Mouse (Mus musculus): ENCODE data around the gene Plxdc2. TPM values are rescaled to one million over a fixed set of nuclear protein-coding genes. Genes with fewer than 3 reads are reported as not detected.
"Not testable (repeated sequence)": the region's sequence is repeated elsewhere in the genome, so short reads cannot be mapped to it uniquely, and the experiment has no call there.

Plxdc2 gene
- polyA plus RNA-seq, 1 experiment from 2014 or later = 3.1 TPM

GRCm38 (mm10) chr2:16709885-16710284, 353.8 kb downstream of the Plxdc2 start:
- Histone ChIP-seq H3K4me2 (no peak overlapping the region), H3K4me1 (no peaks in the 10 kb centered on the region), H3K4me3 (no peak overlapping the region), H3K27me3 (replicated peaks) (no peaks in the 10 kb centered on the region), H3K36me3 (no peaks in the 10 kb centered on the region), H3K9me3 (replicated peaks) (no peaks in the 10 kb centered on the region), H3K9ac (no peak overlapping the region), H3K27ac (no peak overlapping the region)
- WGBS (ENCODE audit: insufficient replicate concordance) = 55% methylated on average over 6 of the region's 6 CpGs
- ATAC-seq = no peak

- no peaks in the 10 kb centered on the region for H3K9me3 ChIP-seq (replicated peaks)
- 64% methylated on average over 5 of the region's 5 CpGs for WGBS (ENCODE audit: insufficient replicate concordance)
- no peak for ATAC-seq
- H3K27ac ChIP-seq = no peak overlapping the region
- H3K27me3 ChIP-seq (replicated peaks) = no peaks in the 10 kb centered on the region
- H3K9ac ChIP-seq = no peak overlapping the region
- H3K36me3 ChIP-seq = no peaks in the 10 kb centered on the region
- H3K4me2 ChIP-seq = no peak overlapping the region
- H3K4me1 ChIP-seq = no peaks in the 10 kb centered on the region
- no peak overlapping the region for H3K4me3 ChIP-seq
Measured at GRCm38 (mm10) chr2:16731033-16731432, 374.9 kb downstream of the Plxdc2 start.

DNA sequence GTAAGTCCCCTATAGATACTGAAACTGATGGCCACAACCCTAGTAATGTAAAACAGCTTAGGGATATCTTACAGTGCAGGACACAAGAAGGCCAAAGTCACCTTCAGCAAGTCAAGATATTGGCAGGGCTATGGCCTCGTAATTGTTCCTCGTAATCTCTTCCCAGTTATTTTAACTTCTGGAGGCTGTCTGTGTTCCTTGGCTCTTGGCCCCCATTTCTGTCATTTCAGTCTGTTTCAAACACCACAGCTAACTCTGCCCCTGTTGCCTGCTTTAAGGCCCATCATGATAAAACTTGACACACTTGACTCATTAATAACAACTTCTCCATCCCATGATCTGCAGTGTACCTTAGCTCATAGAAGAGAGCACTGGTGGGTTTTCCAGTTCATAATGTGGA, 378.3 kb downstream of the Plxdc2 start:
- no peak for ATAC-seq
- H3K4me3 ChIP-seq = no peak overlapping the region
- 65% methylated on average over 2 of the region's 2 CpGs for WGBS (ENCODE audit: insufficient replicate concordance)
- H3K4me2 ChIP-seq = no peak overlapping the region
- no peaks in the 10 kb centered on the region for H3K9me3 ChIP-seq (replicated peaks)
- no peaks in the 10 kb centered on the region for H3K27me3 ChIP-seq (replicated peaks)
- no peaks in the 10 kb centered on the region for H3K4me1 ChIP-seq
- no peak overlapping the region for H3K27ac ChIP-seq
- no peak overlapping the region for H3K9ac ChIP-seq
- H3K36me3 ChIP-seq = no peaks in the 10 kb centered on the region

- no peaks in the 10 kb centered on the region for H3K36me3 ChIP-seq
- ATAC-seq = no peak
Measured at GRCm38 (mm10) chr2:16738241-16738640, 382.1 kb downstream of the Plxdc2 start.

DNA sequence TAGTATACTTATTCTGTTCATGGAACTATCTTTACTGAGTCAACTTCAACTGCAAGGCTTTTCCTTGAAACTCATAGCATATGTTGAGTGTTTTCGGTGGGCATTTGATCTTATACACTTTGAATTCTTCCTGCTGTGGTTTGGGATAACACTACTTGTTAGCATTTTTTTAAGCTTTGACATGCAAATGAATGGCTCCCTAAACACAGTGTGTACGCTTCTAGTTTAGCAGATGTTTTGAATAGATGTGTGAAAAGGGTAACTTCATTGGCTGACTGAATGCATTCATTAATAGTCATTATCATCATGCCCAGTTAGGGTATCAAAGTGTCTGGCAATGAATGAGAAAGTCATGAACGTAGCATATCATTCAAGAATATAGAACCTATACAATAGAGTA, 385.7 kb downstream of the Plxdc2 start:
- Histone ChIP-seq H3K9me3 (replicated peaks) (no peaks in the 10 kb centered on the region), H3K27ac (no peak overlapping the region), H3K9ac (no peak overlapping the region), H3K4me3 (no peak overlapping the region), H3K36me3 (no peaks in the 10 kb centered on the region), H3K4me1 (no peaks in the 10 kb centered on the region), H3K27me3 (replicated peaks) (no peaks in the 10 kb centered on the region), H3K4me2 (no peak overlapping the region)
- ATAC-seq = no peak
- WGBS (ENCODE audit: insufficient replicate concordance) = 72% methylated on average over 3 of the region's 3 CpGs

More at GRCm38 (mm10) chr2:16738241-16738640, 382.1 kb downstream of the Plxdc2 start:
- Histone ChIP-seq H3K4me1 (no peaks in the 10 kb centered on the region), H3K4me2 (no peak overlapping the region), H3K27ac (no peak overlapping the region), H3K9me3 (replicated peaks) (no peaks in the 10 kb centered on the region), H3K9ac (no peak overlapping the region), H3K4me3 (no peak overlapping the region), H3K27me3 (replicated peaks) (no peaks in the 10 kb centered on the region)
- WGBS (ENCODE audit: insufficient replicate concordance) = 23% methylated on average over 8 of the region's 8 CpGs

DNA sequence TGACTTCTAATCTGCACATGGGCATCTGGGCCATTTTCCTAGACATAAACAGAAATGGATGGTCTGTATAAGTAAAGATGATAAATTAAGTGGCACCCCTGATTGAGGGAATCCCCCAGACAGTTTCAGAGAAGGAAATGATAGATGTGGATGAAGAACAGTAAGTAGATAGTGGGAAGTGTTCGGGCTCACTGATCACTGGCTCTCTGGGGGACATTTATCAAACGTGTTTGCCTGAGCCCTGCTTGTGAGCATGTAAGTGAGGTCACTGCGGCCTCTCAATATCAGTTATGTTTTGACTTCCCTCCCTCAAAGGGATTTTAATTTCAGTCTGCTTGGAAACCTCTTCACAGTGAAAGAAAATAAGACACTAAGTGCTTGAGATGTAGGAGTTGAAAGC, 387.5 kb downstream of the Plxdc2 start:
- WGBS (ENCODE audit: insufficient replicate concordance) = 52% methylated on average over 3 of the region's 3 CpGs

GRCm38 (mm10) chr2:16749302-16749909, 393.3 kb downstream of the Plxdc2 start:
- ATAC-seq = no peak
- Histone ChIP-seq H3K9me3 (replicated peaks) (no peaks in the 10 kb centered on the region), H3K4me1 (no peaks in the 10 kb centered on the region), H3K9ac (no peak overlapping the region), H3K27ac (no peak overlapping the region), H3K36me3 (no peaks in the 10 kb centered on the region), H3K4me2 (no peak overlapping the region), H3K4me3 (no peak overlapping the region), H3K27me3 (replicated peaks) (no peaks in the 10 kb centered on the region)
- 55% methylated on average over 4 of the region's 4 CpGs for WGBS (ENCODE audit: insufficient replicate concordance)

More for the DNA sequence above, 387.5 kb downstream of the Plxdc2 start:
- Histone ChIP-seq H3K4me2 (no peak overlapping the region), H3K4me3 (no peak overlapping the region), H3K27ac (no peak overlapping the region), H3K9me3 (replicated peaks) (no peaks in the 10 kb centered on the region), H3K9ac (no peak overlapping the region), H3K27me3 (replicated peaks) (no peaks in the 10 kb centered on the region), H3K36me3 (no peaks in the 10 kb centered on the region), H3K4me1 (no peaks in the 10 kb centered on the region)
- ATAC-seq = no peak

DNA sequence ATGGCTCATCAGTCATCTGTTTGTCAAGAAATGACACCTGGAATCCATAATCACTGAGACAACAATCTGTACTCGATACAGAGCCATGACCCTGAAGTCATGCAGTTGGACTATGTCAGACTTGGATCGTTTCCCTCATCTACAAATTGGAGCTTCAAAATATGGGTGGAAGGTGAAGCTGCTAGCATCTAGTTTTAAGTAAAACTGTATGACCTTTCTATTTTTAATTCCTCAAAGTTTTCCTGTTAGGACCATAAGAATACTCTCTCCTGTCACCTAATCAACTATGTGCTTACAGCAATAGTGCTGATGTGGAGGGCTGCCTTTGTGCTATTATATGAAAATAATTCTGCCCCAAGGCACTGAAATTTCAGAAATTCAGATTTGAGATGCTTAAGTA, 401.1 kb downstream of the Plxdc2 start:
- H3K36me3 ChIP-seq = no peaks in the 10 kb centered on the region
- no peak for ATAC-seq
- H3K27ac ChIP-seq = no peak overlapping the region
- H3K9ac ChIP-seq = no peak overlapping the region
- H3K4me2 ChIP-seq = no peak overlapping the region
- no peaks in the 10 kb centered on the region for H3K9me3 ChIP-seq (replicated peaks)
- H3K4me3 ChIP-seq = no peak overlapping the region
- H3K4me1 ChIP-seq = no peaks in the 10 kb centered on the region
- WGBS (ENCODE audit: insufficient replicate concordance) = 62% methylated on average over 2 of the region's 2 CpGs
- H3K27me3 ChIP-seq (replicated peaks) = no peaks in the 10 kb centered on the region

- Histone ChIP-seq H3K36me3 (no peaks in the 10 kb centered on the region), H3K4me1 (no peaks in the 10 kb centered on the region), H3K27ac (no peak overlapping the region), H3K4me2 (no peak overlapping the region), H3K4me3 (no peak overlapping the region), H3K27me3 (replicated peaks) (no peaks in the 10 kb centered on the region), H3K9me3 (replicated peaks) (no peaks in the 10 kb centered on the region), H3K9ac (no peak overlapping the region)
- 55% methylated on average over 2 of the region's 2 CpGs for WGBS (ENCODE audit: insufficient replicate concordance)
- no peak for ATAC-seq
Measured at GRCm38 (mm10) chr2:16759766-16760165, 403.7 kb downstream of the Plxdc2 start.

- 97% methylated on average over 5 of the region's 7 CpGs for WGBS (ENCODE audit: insufficient replicate concordance)
- not testable (repeated sequence) for H3K4me1 ChIP-seq; H3K27me3 ChIP-seq (replicated peaks); H3K9me3 ChIP-seq (replicated peaks); H3K27ac ChIP-seq; H3K4me2 ChIP-seq; ATAC-seq; H3K4me3 ChIP-seq; H3K36me3 ChIP-seq; H3K9ac ChIP-seq
Measured at GRCm38 (mm10) chr2:16769149-16769548, 413.0 kb downstream of the Plxdc2 start.

DNA sequence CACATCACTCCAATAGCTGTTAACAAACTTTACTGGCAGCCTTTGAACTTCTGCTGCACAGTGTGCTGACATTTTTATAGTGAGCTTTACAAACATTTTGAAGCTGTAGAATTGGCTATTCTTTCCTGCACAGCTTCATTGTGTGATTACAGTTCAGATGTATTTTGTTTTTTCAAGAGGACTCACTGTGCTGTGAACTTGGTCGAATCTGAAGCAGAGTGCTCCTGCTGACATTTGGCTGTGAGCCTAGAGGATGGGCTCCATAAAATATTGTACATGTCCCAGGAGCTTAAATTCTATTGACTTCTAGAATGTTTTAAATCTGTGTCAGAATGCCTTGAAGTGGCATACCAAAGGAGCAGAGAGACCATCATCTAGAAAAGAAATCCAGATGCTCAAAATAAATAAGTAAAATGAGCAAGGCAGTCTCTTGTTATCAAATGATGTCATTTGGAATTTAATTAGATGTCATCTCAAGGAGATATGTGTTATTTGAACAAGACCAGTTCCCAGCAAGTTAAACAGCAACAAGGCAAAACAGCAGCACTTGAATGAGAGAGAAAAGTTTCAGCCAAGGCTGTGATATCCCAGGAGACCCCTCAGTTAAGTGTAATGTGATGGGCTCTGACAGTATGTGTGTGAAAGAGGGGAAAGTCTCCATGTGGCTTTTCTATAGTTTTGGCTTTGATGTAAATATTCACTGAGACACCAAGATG, 417.5 kb downstream of the Plxdc2 start:
- Histone ChIP-seq H3K36me3 (no peaks in the 10 kb centered on the region), H3K4me1 (no peaks in the 10 kb centered on the region), H3K27ac (no peak overlapping the region), H3K9ac (no peak overlapping the region), H3K27me3 (replicated peaks) (no peaks in the 10 kb centered on the region), H3K4me2 (no peak overlapping the region), H3K4me3 (no peak overlapping the region), H3K9me3 (replicated peaks) (no peaks in the 10 kb centered on the region)
- no peak for ATAC-seq
- WGBS (ENCODE audit: insufficient replicate concordance) = 32% methylated on average over 1 of the region's 1 CpGs

DNA sequence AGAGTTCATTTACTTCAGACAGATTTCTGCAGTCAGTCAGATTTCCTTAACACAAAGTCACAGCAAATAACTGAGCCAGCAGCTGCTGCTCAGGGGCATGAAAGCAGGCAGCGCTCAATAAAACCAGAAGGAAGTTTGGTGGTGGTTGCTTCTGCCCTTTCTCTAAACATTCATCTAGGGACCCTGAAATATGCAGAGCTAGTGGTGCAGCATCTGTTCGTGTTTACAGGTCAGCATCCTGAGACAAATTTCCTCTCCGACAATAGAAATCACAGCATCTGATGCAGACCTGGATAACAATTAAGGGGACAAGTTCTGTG, 418.0 kb downstream of the Plxdc2 start:
- 67% methylated on average over 3 of the region's 3 CpGs for WGBS (ENCODE audit: insufficient replicate concordance)
- Histone ChIP-seq H3K4me1 (no peaks in the 10 kb centered on the region), H3K27me3 (replicated peaks) (no peaks in the 10 kb centered on the region), H3K9me3 (replicated peaks) (no peaks in the 10 kb centered on the region), H3K36me3 (no peaks in the 10 kb centered on the region), H3K27ac (no peak overlapping the region), H3K4me2 (no peak overlapping the region), H3K9ac (no peak overlapping the region), H3K4me3 (no peak overlapping the region)
- no peak for ATAC-seq

DNA sequence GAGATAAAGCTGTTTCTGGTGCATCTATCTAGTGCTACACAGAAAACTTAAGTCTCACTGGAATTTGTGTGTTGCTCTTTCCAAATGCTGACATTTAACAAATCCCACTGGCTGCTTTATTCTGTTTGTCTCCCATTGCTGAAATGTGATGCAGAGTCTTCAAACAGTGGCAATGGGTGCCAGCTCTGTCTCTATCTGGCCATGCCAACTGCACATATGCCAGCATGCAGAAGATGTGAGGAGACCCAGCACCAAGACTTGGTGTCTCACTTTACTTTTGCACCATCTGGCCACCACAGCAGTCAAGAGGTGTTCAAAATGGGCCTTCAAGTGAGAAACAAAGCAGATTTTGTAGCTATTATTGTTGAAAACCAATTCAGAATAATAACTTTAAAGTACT, 439.2 kb downstream of the Plxdc2 start:
- no peaks in the 10 kb centered on the region for H3K27me3 ChIP-seq (replicated peaks)
- H3K4me3 ChIP-seq = no peak overlapping the region
- ATAC-seq = no peak
- H3K9me3 ChIP-seq (replicated peaks) = no peaks in the 10 kb centered on the region
- no peaks in the 10 kb centered on the region for H3K4me1 ChIP-seq
- no peaks in the 10 kb centered on the region for H3K36me3 ChIP-seq
- H3K9ac ChIP-seq = no peak overlapping the region
- H3K27ac ChIP-seq = no peak overlapping the region
- no peak overlapping the region for H3K4me2 ChIP-seq
